Mouse (Mus musculus): Measurements from ENCODE around the gene Gm17949.
A peak's percentile ranks its signal among the peaks of the same experiment; 100 is the strongest.

- TF ChIP-seq POLR2A (IDR thresholded peaks at IDR 0.05; ENCODE audit: insufficient read depth, low read depth, low read length) (peak; percentile 94), CTCF (IDR thresholded peaks at IDR 0.05) (no peak), EP300 (IDR thresholded peaks at IDR 0.05; ENCODE audit: insufficient read depth, low read depth, low read length) (0 out of 2 replicates have a peak, but pooled peaks have one; percentile 32)
Observed at GRCm38 (mm10) chr17:56990115-56990746, 21.0 kb upstream of the Gm17949 start, which contains the start of gene Clpp.

Data from heart, adult 2 months (tissue).